Mouse (Mus musculus) cerebellum, adult 2 months (tissue): ENCODE data around the gene Gm10961.

ENCODE experiments used
- CTCF ChIP-seq: fragments of 200-500 bp; IDR thresholded peaks from 2 replicates; pipeline ENCODE4 v1.5.1; 2011; ENCODE audit warnings: low read depth, mild to moderate bottlenecking, control low read depth, low read length, moderate library complexity, borderline replicate concordance; ENCODE audit not compliant: insufficient read depth
- POLR2A ChIP-seq: fragments of 200-500 bp; IDR thresholded peaks from 2 replicates; pipeline ENCODE4 v1.6.1; 2011; ENCODE audit warnings: low read length, control low read depth, borderline replicate concordance; ENCODE audit not compliant: insufficient read depth

GRCm38 (mm10) chr3:107612902-107613525 is 18.1 kb upstream of the Gm10961 start:
- TF ChIP-seq CTCF (peak; percentile 97), POLR2A (no peak)
